Mouse (Mus musculus): Measurements from ENCODE around the gene Dlx3. TPM values are rescaled to one million over a fixed set of nuclear protein-coding genes. Genes with fewer than 3 reads are reported as not detected.

The Dlx3 gene
- polyA plus RNA-seq, 1 experiment from 2014 or later = 8.0 TPM

DNA sequence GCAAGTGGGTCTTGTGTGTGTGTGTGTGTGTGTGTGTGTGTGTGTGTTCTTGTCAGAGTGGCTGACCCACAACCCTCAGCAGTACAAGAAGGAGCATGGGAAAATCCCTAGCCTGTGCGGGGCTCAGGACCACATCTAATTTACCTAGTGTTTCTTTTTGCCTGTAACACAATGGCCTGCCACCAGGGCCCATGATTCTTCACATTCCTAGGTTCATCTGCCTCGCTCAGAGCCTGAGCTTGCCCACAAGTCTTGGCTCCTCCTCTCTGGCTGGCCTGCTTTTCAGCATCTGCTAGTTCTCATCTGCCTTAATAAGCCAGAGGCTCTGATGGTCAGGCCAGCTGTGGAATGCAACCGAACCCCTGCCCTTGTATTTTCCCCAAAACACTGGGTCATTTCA lies 19.5 kb upstream of the Dlx3 start:
- Histone ChIP-seq H3K9me3 (ENCODE audit: control insufficient read depth, low read length) (no peaks in the 10 kb centered on the region), H3K9ac (ENCODE audit: low read length) (no peak overlapping the region), H3K27ac (replicated peaks) (no peak overlapping the region), H3K4me1 (replicated peaks; ENCODE audit: control insufficient read depth, insufficient read depth) (peaks cover 8% of the 10 kb centered on the region; the same call in 1 of the 2 replicates), H3K4me3 (ENCODE audit: low read depth, low read length) (no peak overlapping the region), H3K27me3 (ENCODE audit: control insufficient read depth, insufficient read depth, low read length) (no peaks in the 10 kb centered on the region), H3K36me3 (ENCODE audit: control insufficient read depth, insufficient read depth, low read length) (no peaks in the 10 kb centered on the region), H3K4me2 (replicated peaks; ENCODE audit: low read depth) (no peak overlapping the region)
- peak; percentile 10; the same call in 1 of the 2 replicates for ATAC-seq (ENCODE audit: low FRiP score, low TSS enrichment)
- DNase-seq (ENCODE audit: low spot score) = no peak
- TF ChIP-seq EP300 (optimal IDR thresholded peaks at IDR 0.05) (no peak), CTCF (IDR thresholded peaks at IDR 0.05; ENCODE audit: low read depth) (peak; percentile 40)
- WGBS = 40% methylated on average over 3 of the region's 3 CpGs

DNA sequence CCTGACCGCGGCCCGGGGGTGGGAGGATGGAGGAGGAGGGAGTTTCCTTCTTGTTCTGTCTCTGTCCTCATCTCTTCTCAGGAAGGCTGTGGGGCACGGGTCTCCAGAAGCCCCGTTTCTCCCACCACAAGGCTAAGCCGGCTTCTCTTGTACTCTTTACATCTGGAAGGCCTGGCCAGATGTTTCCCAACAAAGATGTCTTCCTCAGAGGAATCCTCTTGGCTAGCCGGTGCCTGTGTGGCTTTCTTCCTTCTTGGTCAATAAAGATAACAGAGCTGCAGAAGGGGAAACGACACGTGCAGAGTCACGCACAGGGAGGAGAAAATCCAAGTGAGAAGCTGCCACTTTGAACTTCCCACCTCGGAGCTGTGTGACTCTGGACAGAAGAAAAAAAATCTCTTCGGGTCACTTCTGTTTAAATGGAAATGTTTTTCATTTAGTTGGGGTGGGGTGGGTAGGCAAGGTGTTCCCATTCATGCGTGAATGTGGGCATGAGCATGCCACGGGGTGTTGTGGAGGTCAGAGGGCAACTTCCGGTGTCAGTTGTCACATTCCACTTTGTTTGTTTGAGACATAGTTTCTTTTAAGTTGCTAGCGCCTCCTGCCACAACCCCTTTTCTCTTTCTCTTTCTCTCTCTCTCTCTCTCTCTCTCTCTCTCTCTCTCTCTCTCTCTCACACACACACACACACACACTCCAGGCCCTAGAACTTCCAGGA lies 18.7 kb upstream of the Dlx3 start:
- H3K36me3 ChIP-seq (ENCODE audit: control insufficient read depth, insufficient read depth, low read length) = no peaks in the 10 kb centered on the region
- H3K9ac ChIP-seq (ENCODE audit: low read length) = no peak overlapping the region
- DNase-seq (ENCODE audit: low spot score) (no peak), ATAC-seq (ENCODE audit: low FRiP score, low TSS enrichment) (no peak)
- H3K4me3 ChIP-seq (ENCODE audit: low read depth, low read length) = no peak overlapping the region
- no peaks in the 10 kb centered on the region for H3K9me3 ChIP-seq (ENCODE audit: control insufficient read depth, low read length)
- WGBS = 34% methylated on average over 16 of the region's 16 CpGs
- no peak overlapping the region for H3K27ac ChIP-seq (replicated peaks)
- no peak for TF ChIP-seq EP300 (optimal IDR thresholded peaks at IDR 0.05)
- TF ChIP-seq CTCF (IDR thresholded peaks at IDR 0.05; ENCODE audit: low read depth) = no peak
- H3K27me3 ChIP-seq (ENCODE audit: control insufficient read depth, insufficient read depth, low read length) = no peaks in the 10 kb centered on the region
- H3K4me2 ChIP-seq (replicated peaks; ENCODE audit: low read depth) = no peak overlapping the region
- peaks cover 8% of the 10 kb centered on the region; the same call in 1 of the 2 replicates for H3K4me1 ChIP-seq (replicated peaks; ENCODE audit: control insufficient read depth, insufficient read depth)

DNA sequence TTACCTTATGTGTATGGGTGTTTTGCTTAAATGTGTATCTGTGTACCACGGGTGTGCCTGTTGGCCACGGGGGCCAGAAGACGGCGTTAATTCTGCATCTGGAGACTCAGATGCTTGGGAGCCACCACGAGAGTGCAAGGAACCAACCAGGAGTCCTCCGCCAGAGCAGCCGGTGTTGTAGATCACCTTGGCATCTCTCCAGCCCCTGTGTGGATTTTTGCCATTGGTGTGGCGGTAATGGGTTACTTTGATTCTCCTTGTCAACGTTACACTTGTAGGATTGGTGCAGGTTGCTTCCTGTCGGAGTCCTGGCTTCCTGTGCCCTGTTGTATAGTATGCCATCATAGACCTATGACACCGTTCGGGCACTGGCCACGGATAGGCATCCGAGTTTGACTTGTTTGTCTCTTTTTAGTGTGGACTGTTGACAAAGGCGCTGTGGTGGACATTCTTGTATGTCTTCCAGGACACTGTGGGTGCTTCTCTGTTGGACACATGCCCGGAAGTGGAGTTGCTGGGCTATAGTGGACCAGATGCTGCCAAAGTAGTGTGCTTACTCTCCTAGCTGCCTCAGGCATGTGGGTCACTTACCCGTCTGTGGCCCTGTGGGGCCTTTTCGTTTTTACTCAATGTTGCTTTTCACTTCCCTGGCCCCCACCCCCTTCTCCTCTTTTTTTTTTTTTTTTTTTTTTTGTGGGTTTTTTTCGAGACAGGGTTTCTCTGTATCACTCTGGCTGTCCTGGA lies 17.6 kb upstream of the Dlx3 start:
- 0 out of 2 replicates have a peak, but pooled peaks cover 2% of the 10 kb centered on the region for H3K4me1 ChIP-seq (replicated peaks; ENCODE audit: control insufficient read depth, insufficient read depth)
- DNase-seq (ENCODE audit: low spot score) = no peak
- no peak overlapping the region for H3K9ac ChIP-seq (ENCODE audit: low read length)

DNA sequence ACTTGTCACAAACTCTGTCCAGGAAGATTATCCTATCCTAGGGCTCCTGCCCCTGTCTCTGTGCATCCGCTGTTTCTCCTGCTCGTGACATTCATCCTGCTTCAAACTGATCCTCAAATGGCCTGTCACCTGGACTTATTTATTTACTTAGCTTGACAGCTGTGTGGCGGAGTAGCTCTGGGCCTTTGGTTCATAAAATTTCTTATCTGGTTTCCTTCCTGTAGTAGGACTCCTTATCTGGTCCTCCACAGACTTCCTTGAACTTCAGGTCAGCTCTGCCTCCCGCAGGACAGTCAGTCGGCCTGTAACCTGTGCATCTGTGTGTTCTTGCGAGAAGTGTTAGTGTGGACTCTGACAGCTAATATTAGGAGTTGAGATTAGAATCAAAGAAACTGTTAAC lies 15.7 kb upstream of the Dlx3 start:
- WGBS = 64% methylated on average over 6 of the region's 6 CpGs
- Histone ChIP-seq H3K36me3 (ENCODE audit: control insufficient read depth, insufficient read depth, low read length) (no peaks in the 10 kb centered on the region), H3K27ac (replicated peaks) (no peak overlapping the region), H3K9ac (ENCODE audit: low read length) (no peak overlapping the region), H3K4me1 (replicated peaks; ENCODE audit: control insufficient read depth, insufficient read depth) (no peaks in the 10 kb centered on the region), H3K27me3 (ENCODE audit: control insufficient read depth, insufficient read depth, low read length) (no peaks in the 10 kb centered on the region), H3K4me3 (ENCODE audit: low read depth, low read length) (no peak overlapping the region), H3K9me3 (ENCODE audit: control insufficient read depth, low read length) (no peaks in the 10 kb centered on the region), H3K4me2 (replicated peaks; ENCODE audit: low read depth) (no peak overlapping the region)
- TF ChIP-seq CTCF (IDR thresholded peaks at IDR 0.05; ENCODE audit: low read depth) (no peak), EP300 (optimal IDR thresholded peaks at IDR 0.05) (no peak)
- DNase-seq (ENCODE audit: low spot score) (no peak), ATAC-seq (ENCODE audit: low FRiP score, low TSS enrichment) (no peak)

More for the DNA sequence above, 17.6 kb upstream of the Dlx3 start:
- no peak overlapping the region for H3K27ac ChIP-seq (replicated peaks)
- no peaks in the 10 kb centered on the region for H3K27me3 ChIP-seq (ENCODE audit: control insufficient read depth, insufficient read depth, low read length)
- no peak overlapping the region for H3K4me3 ChIP-seq (ENCODE audit: low read depth, low read length)
- H3K9me3 ChIP-seq (ENCODE audit: control insufficient read depth, low read length) = no peaks in the 10 kb centered on the region
- no peak for TF ChIP-seq EP300 (optimal IDR thresholded peaks at IDR 0.05)
- no peak for TF ChIP-seq CTCF (IDR thresholded peaks at IDR 0.05; ENCODE audit: low read depth)
- 78% methylated on average over 19 of the region's 19 CpGs for WGBS
- no peak overlapping the region for H3K4me2 ChIP-seq (replicated peaks; ENCODE audit: low read depth)
- no peaks in the 10 kb centered on the region for H3K36me3 ChIP-seq (ENCODE audit: control insufficient read depth, insufficient read depth, low read length)
- no peak for ATAC-seq (ENCODE audit: low FRiP score, low TSS enrichment)

DNA sequence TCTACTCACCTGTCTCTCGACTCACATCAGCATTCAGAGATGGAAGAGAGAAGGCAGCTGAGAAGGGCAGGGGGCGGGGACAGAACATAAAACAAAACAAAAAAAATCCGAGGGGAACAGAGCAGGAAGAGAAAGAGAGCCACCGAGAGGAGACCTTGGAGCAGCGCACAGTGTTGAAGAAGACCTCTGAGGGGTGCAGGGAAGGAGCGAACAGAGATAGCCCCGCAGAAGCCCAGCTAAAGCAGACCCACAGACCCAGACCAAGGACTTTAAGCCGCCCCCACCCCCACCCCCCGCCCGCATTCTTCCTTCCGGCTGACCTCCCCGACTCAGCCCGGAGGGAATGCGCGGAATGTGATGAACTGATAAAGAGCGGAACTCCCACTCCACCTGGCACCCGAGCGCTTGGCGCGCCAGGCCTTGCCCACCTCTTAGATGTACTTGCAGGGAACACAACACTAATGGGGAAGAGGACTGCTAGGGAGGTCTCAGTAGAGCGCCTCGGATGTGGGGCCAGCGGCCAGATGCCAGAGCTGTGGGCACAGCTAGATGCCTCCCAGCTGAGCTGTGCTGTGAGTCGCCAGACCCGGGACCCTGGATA lies 14.5 kb upstream of the Dlx3 start:
- no peaks in the 10 kb centered on the region for H3K4me1 ChIP-seq (replicated peaks; ENCODE audit: control insufficient read depth, insufficient read depth)
- 5% methylated on average over 23 of the region's 25 CpGs for WGBS
- no peak for ATAC-seq (ENCODE audit: low FRiP score, low TSS enrichment)

More for the DNA sequence above, 14.5 kb upstream of the Dlx3 start:
- no peak for DNase-seq (ENCODE audit: low spot score)
- Histone ChIP-seq H3K27ac (replicated peaks) (no peak overlapping the region), H3K4me3 (ENCODE audit: low read depth, low read length) (no peak overlapping the region), H3K9me3 (ENCODE audit: control insufficient read depth, low read length) (no peaks in the 10 kb centered on the region), H3K36me3 (ENCODE audit: control insufficient read depth, insufficient read depth, low read length) (no peaks in the 10 kb centered on the region), H3K9ac (ENCODE audit: low read length) (no peak overlapping the region), H3K4me2 (replicated peaks; ENCODE audit: low read depth) (peak overlapping the region; percentile 49), H3K27me3 (ENCODE audit: control insufficient read depth, insufficient read depth, low read length) (no peaks in the 10 kb centered on the region)
- TF ChIP-seq EP300 (optimal IDR thresholded peaks at IDR 0.05) (no peak), CTCF (IDR thresholded peaks at IDR 0.05; ENCODE audit: low read depth) (0 out of 2 replicates have a peak, but pooled peaks have one; percentile 40)

Measured in stomach, postnatal 0 days (tissue).